7 mouse cellular contexts compared by ENCODE assay signal in genomic region chr13:98351527-98351926, GRCm38 (mm10). TPM values are rescaled to one million over a fixed set of nuclear protein-coding genes. Genes with fewer than 3 reads are reported as not detected.
DNase-seq lines count a peak whose midpoint lies in the region; ATAC-seq and TF ChIP-seq lines count a peak whose summit lies in the region.

No protein-coding gene starts in this region.

- DNase-seq in hindbrain, postnatal 0 days (ENCODE audit: low spot score): peak; percentile 28
- peak; percentile 22 for DNase-seq in 416B (ENCODE audit: low read depth)
- DNase-seq in ES-CJ7 (ENCODE audit: low read depth, low spot score): peak; percentile 71
- peak; percentile 67 for DNase-seq in kidney, postnatal 10 days
- DNase-seq in stomach, postnatal 0 days (ENCODE audit: low spot score): peak; percentile 57
- DNase-seq in heart, embryonic 10.5 days (ENCODE audit: low spot score): no peak

- no peak overlapping the region for H3K9ac ChIP-seq in hindbrain, postnatal 0 days (replicated peaks; ENCODE audit: low read length)
- H3K9ac ChIP-seq in hindbrain, embryonic 16.5 days (ENCODE audit: low read depth, low read length): no peak overlapping the region
- H3K9ac ChIP-seq in stomach, postnatal 0 days (ENCODE audit: low read length): no peak overlapping the region

- peak; percentile 62 for TF ChIP-seq CTCF in hindbrain, postnatal 0 days (IDR thresholded peaks at IDR 0.05; ENCODE audit: low read depth)
- peak; percentile 74 for TF ChIP-seq CTCF in stomach, postnatal 0 days (IDR thresholded peaks at IDR 0.05; ENCODE audit: low read depth)

- TF ChIP-seq EP300 in stomach, postnatal 0 days (optimal IDR thresholded peaks at IDR 0.05): no peak

- 3% methylated on average over 8 of the region's 8 CpGs for WGBS in hindbrain, postnatal 0 days
- 8% methylated on average over 8 of the region's 8 CpGs for WGBS in hindbrain, embryonic 16.5 days
- 17% methylated on average over 8 of the region's 8 CpGs for WGBS in stomach, postnatal 0 days
- WGBS in heart, embryonic 10.5 days: 7% methylated on average over 8 of the region's 8 CpGs

- H3K36me3 ChIP-seq in hindbrain, postnatal 0 days (ENCODE audit: insufficient read depth, low read length): no peaks in the 10 kb centered on the region
- H3K36me3 ChIP-seq in hindbrain, embryonic 16.5 days (ENCODE audit: control insufficient read depth, insufficient read depth, low read length): no peaks in the 10 kb centered on the region
- no peaks in the 10 kb centered on the region for H3K36me3 ChIP-seq in stomach, postnatal 0 days (ENCODE audit: control insufficient read depth, insufficient read depth, low read length)
- no peaks in the 10 kb centered on the region for H3K36me3 ChIP-seq in heart, embryonic 10.5 days

- ATAC-seq in hindbrain, postnatal 0 days: no peak
- no peak for ATAC-seq in hindbrain, embryonic 16.5 days
- ATAC-seq in stomach, postnatal 0 days (ENCODE audit: low FRiP score, low TSS enrichment): peak; percentile 33; the same call in 1 of the 2 replicates

- H3K9me3 ChIP-seq in hindbrain, postnatal 0 days (ENCODE audit: low read length): no peaks in the 10 kb centered on the region
- no peaks in the 10 kb centered on the region for H3K9me3 ChIP-seq in hindbrain, embryonic 16.5 days (ENCODE audit: control insufficient read depth, low read length)
- H3K9me3 ChIP-seq in stomach, postnatal 0 days (ENCODE audit: control insufficient read depth, low read length): no peaks in the 10 kb centered on the region
- H3K9me3 ChIP-seq in heart, embryonic 10.5 days: no peaks in the 10 kb centered on the region

- no peak overlapping the region for H3K4me3 ChIP-seq in hindbrain, postnatal 0 days (ENCODE audit: low read length)
- H3K4me3 ChIP-seq in hindbrain, embryonic 16.5 days (ENCODE audit: low read length): no peak overlapping the region
- H3K4me3 ChIP-seq in stomach, postnatal 0 days (ENCODE audit: low read depth, low read length): no peak overlapping the region
- H3K4me3 ChIP-seq in heart, embryonic 10.5 days: no peak overlapping the region

- peaks cover 43% of the 10 kb centered on the region for H3K27me3 ChIP-seq in hindbrain, postnatal 0 days (ENCODE audit: insufficient read depth, low read length)
- peaks cover 45% of the 10 kb centered on the region for H3K27me3 ChIP-seq in hindbrain, embryonic 16.5 days (replicated peaks; ENCODE audit: control insufficient read depth, insufficient read depth, low read length)
- peaks cover 30% of the 10 kb centered on the region for H3K27me3 ChIP-seq in stomach, postnatal 0 days (ENCODE audit: control insufficient read depth, insufficient read depth, low read length)
- H3K27me3 ChIP-seq in heart, embryonic 10.5 days (ENCODE audit: insufficient read depth, poor library complexity, severe bottlenecking): peaks cover 90% of the 10 kb centered on the region

- H3K4me2 ChIP-seq in hindbrain, postnatal 0 days (ENCODE audit: low read depth, low read length): no peak overlapping the region
- no peak overlapping the region for H3K4me2 ChIP-seq in hindbrain, embryonic 16.5 days (ENCODE audit: low read length)
- H3K4me2 ChIP-seq in stomach, postnatal 0 days (replicated peaks; ENCODE audit: low read depth): no peak overlapping the region

- no peak overlapping the region for H3K27ac ChIP-seq in hindbrain, postnatal 0 days
- no peak overlapping the region for H3K27ac ChIP-seq in hindbrain, embryonic 16.5 days (ENCODE audit: low read depth, low read length)
- H3K27ac ChIP-seq in stomach, postnatal 0 days (replicated peaks): no peak overlapping the region
- no peak overlapping the region for H3K27ac ChIP-seq in heart, embryonic 10.5 days

- 0 out of 2 replicates have a peak, but pooled peaks cover 4% of the 10 kb centered on the region for H3K4me1 ChIP-seq in hindbrain, postnatal 0 days (ENCODE audit: insufficient read depth, low read length)
- peaks cover 17% of the 10 kb centered on the region for H3K4me1 ChIP-seq in hindbrain, embryonic 16.5 days (ENCODE audit: control insufficient read depth, insufficient read depth, low read depth, low read length)
- H3K4me1 ChIP-seq in stomach, postnatal 0 days (replicated peaks; ENCODE audit: control insufficient read depth, insufficient read depth): peaks cover 3% of the 10 kb centered on the region; the same call in 1 of the 2 replicates
- H3K4me1 ChIP-seq in heart, embryonic 10.5 days: peaks cover 25% of the 10 kb centered on the region

RNA-seq across cellular contexts. Expression of gene Foxd1, which starts 2.5 kb away (rescaled TPM):
- 1.6 and 2.1 TPM in 2 replicates for total RNA-seq in hindbrain, postnatal 0 days (2014; rRNA removed)
- polyA plus RNA-seq in hindbrain, postnatal 0 days (2015; fragmentation: Nextera tagmentation; extraction: Ambion mirVana): 0.74 and 0.88 TPM in 2 replicates
- polyA plus RNA-seq in hindbrain, embryonic 16.5 days (2015; fragmentation: Nextera tagmentation; extraction: Ambion mirVana): 0.43 and 0.75 TPM in 2 replicates
- not detected in 2 replicates for polyA plus RNA-seq in stomach, postnatal 0 days (2015; fragmentation: Nextera tagmentation; extraction: Ambion mirVana)
- 0.10 and 0.16 TPM in 2 replicates for polyA plus RNA-seq in heart, embryonic 10.5 days (2016; fragmentation: Nextera tagmentation; extraction: Ambion mirVana)

RNA-seq across cellular contexts. Expression of gene Btf3, which starts 34.7 kb away (rescaled TPM):
- 181 and 252 TPM in 2 replicates for total RNA-seq in hindbrain, postnatal 0 days (2014; rRNA removed)
- polyA plus RNA-seq in hindbrain, postnatal 0 days (2015; fragmentation: Nextera tagmentation; extraction: Ambion mirVana): 476 and 491 TPM in 2 replicates
- 428 and 449 TPM in 2 replicates for polyA plus RNA-seq in hindbrain, embryonic 16.5 days (2015; fragmentation: Nextera tagmentation; extraction: Ambion mirVana)
- 559 TPM in 2 replicates for polyA plus RNA-seq in stomach, postnatal 0 days (2015; fragmentation: Nextera tagmentation; extraction: Ambion mirVana)
- polyA plus RNA-seq in heart, embryonic 10.5 days (2016; fragmentation: Nextera tagmentation; extraction: Ambion mirVana): 512 and 641 TPM in 2 replicates
